Mouse (Mus musculus) heart, postnatal 25 days (tissue): Measurements from ENCODE around the gene Gm45261. TPM values are rescaled to one million over a fixed set of nuclear protein-coding genes. Genes with fewer than 3 reads are reported as not detected.

Source experiments
- DNase-seq: peaks from one replicate; pipeline ENCODE4 v3.0.0; 2022; ENCODE audit warnings: low spot score
- intact Hi-C: fragments of 180-260 bp; cut with DNase I; formaldehyde crosslinking; loops from one replicate; pipeline ENCODE4 v1.15.1; 2025
- total RNA-seq, 2 experiments: library from RNA; stranded (reverse); gene quantifications; 2 replicates each; pipeline ENCODE4 v1.2.3; 2021

Gene Gm45261
- total RNA-seq, 2 experiments from 2014 or later = not detected

GRCm38 (mm10) chr1:80412521-80412920 lies 48.7 kb downstream of the Gm45261 start:
- no peak for DNase-seq
- intact Hi-C loops = loop anchor here (10.0 kb wide), 1 partner anchor 102 kb away; no protein-coding TSS in a partner anchor

- DNase-seq = no peak
- intact Hi-C loops = loop anchor here (10.0 kb wide), 1 partner anchor 104 kb away; no protein-coding TSS in a partner anchor
These were observed 50.8 kb downstream of the Gm45261 start for GRCm38 (mm10) chr1:80410229-80410973.

GRCm38 (mm10) chr1:80409467-80410105 lies 51.7 kb downstream of the Gm45261 start:
- intact Hi-C loops = loop anchor here (5.0 to 10.0 kb wide), 2 partner anchors 105 to 177 kb away; no protein-coding TSS in a partner anchor
- no peak for DNase-seq

- DNase-seq = peak; percentile 9
- intact Hi-C loops = loop anchor here (1.0 to 5.0 kb wide), 2 partner anchors 176 to 227 kb away; no protein-coding TSS in a partner anchor
These were observed 52.7 kb downstream of the Gm45261 start for GRCm38 (mm10) chr1:80408586-80408985.

GRCm38 (mm10) chr1:80404196-80404595 lies 57.1 kb downstream of the Gm45261 start:
- DNase-seq = no peak
- intact Hi-C loops = no loop called here

GRCm38 (mm10) chr1:80403366-80403893 lies 57.8 kb downstream of the Gm45261 start:
- no peak for DNase-seq
- intact Hi-C loops = no loop called here

GRCm38 (mm10) chr1:80401961-80402360 lies 59.3 kb downstream of the Gm45261 start:
- DNase-seq = no peak
- intact Hi-C loops = no loop called here

Other genes starting within 250 kb of the Gm45261 start
- gene Fam124b, start 243.0 kb downstream of the Gm45261 start, total RNA-seq = 1 to 10 TPM; 1.3 to 5.2 TPM
- gene Cul3, start 121.0 kb downstream of the Gm45261 start, total RNA-seq = 100 to 1,000 TPM; 123 to 136 TPM